Mouse (Mus musculus) cerebellum, adult 9-11 months (tissue): ENCODE measurements around the gene 2510039O18Rik.

Experiments used
- DNase-seq: peaks from one replicate; pipeline ENCODE4 v3.0.0; 2022

2510039O18Rik gene

DNA sequence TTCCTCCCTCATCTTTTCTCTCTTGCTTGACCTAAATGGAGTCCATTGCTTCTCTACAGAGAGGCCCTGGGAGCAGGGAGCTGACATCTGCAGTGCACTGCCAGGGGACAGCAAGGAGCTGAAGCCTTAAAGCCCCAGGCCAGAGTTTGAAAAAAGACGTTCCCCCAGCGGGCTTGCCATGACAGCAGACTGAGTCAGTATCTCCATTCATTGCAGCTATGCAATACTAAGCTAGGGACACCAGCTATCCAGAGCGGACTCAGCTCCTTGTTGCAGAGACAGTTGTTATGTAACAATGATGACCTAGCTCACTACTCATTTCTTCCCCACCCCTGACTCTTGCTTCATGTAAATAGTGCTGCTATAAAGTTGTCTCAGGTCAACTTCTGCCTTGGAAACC lies 54.6 kb downstream of the 2510039O18Rik start:
- no peak for DNase-seq
